Mouse (Mus musculus): ENCODE data around the gene Map4k2.

DNA sequence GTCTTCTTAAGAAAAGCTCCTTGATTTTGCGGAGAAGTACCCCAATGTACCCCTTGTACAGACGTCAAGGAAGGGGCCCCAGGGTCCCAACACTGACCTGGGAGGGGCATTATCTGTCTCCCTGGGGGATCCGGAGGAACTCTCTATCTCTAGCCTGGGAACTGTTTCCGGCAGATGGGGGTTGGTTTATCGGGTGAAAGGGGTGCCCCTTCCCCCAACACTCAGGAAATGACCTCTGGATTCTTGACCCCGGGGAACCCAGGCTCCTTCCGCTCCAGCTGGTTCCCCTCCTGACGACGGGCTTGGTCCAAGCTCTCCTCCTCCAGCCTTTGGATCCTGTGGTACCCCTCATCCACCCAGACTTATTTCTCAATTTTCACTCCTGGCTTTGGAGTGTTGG is 61.0 kb downstream of the Map4k2 start:
- no peak for TF ChIP-seq CTCF (IDR thresholded peaks at IDR 0.05; ENCODE audit: borderline replicate concordance, extremely low read depth, insufficient read depth, insufficient read length)
- TF ChIP-seq POLR2A (IDR thresholded peaks at IDR 0.05; ENCODE audit: borderline replicate concordance, extremely low read depth, insufficient read depth, insufficient read length, poor library complexity, severe bottlenecking) = no peak
